Mouse (Mus musculus) embryonic fibroblast, embryonic 13.5 days (primary cell): Measurements from ENCODE around the gene Crispld2.

Experiments used
- CTCF ChIP-seq: IDR thresholded peaks from 2 replicates; pipeline ENCODE4 v1.5.1; 2011; ENCODE audit warnings: mild to moderate bottlenecking, control low read depth, low read length, moderate library complexity, borderline replicate concordance; ENCODE audit not compliant: insufficient read depth
- POLR2A ChIP-seq: IDR thresholded peaks from 2 replicates; pipeline ENCODE4 v1.6.1; 2011; ENCODE audit warnings: low read depth, mild to moderate bottlenecking, control low read depth, low read length, moderate library complexity

DNA sequence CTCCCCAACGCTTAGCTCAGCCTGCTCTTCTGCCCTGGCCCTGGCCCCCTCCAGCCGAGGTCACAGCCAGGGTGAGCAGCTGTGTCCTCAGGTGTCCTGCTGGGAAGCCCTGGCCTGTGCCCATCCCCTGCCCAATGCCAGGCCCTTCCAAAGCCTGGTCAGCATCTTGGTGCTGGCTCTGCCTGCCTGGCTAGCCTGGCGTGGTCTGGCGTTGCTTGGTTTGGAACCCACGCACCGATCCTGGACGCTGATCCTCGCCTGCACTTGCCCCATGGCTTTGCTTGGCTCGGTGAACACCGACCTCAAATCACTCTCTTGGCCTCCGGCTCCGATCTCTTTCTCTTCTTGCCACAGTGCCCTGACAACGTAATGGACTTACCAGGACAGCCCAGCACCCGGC is 70.5 kb downstream of the Crispld2 start:
- TF ChIP-seq CTCF (no peak), POLR2A (no peak)
